Mouse (Mus musculus) left cerebral cortex, adult 18-20 months (tissue): Measurements from ENCODE around the gene Cyba. TPM values are rescaled to one million over a fixed set of nuclear protein-coding genes. Genes with fewer than 3 reads are reported as not detected.

Experiments
- microRNA-seq, 2 experiments: library from miRNA; unstranded; fragments of <30 nt; microRNA quantifications; one replicate each; pipeline ENCODE4 v1.2.0; 2021
- total RNA-seq, 2 experiments: library from RNA; stranded (reverse); gene quantifications; 2 replicates each; pipeline ENCODE4 v1.2.3; 2021

The Cyba gene
- total RNA-seq, 2 experiments from 2014 or later, result 7.9 to 8.7 TPM

Small RNA genes within 50 kb of the gene (microRNA-seq; reads per million reads assigned to microRNA genes)
- gene Gm24366, result 0 reads per million in 2 experiments

Other genes starting within 250 kb of the Cyba start
- 10 to 100 TPM; 35.6 to 37.5 TPM for gene Zfpm1, start 150.8 kb downstream of the Cyba start, total RNA-seq
- 1 to 10 TPM; 8.0 to 8.5 TPM for gene Trhr2, start 72.2 kb downstream of the Cyba start, total RNA-seq
- gene Zc3h18, start 56.3 kb downstream of the Cyba start, total RNA-seq, result 10 to 100 TPM; 41.2 to 42.4 TPM
- not detected for gene Il17c, start 10.9 kb downstream of the Cyba start, total RNA-seq
- gene Mvd, start 10.5 kb upstream of the Cyba start, total RNA-seq, result 10 to 100 TPM; 25.3 to 27.4 TPM
- under 1 TPM; 0.51 to 0.61 TPM for gene Snai3, start 27.8 kb upstream of the Cyba start, total RNA-seq
- gene Rnf166, start 43.1 kb upstream of the Cyba start, total RNA-seq, result 10 to 100 TPM; 37.7 to 50.0 TPM
- 10 to 100 TPM; 25.4 to 28.7 TPM for gene Ctu2, start 43.2 kb upstream of the Cyba start, total RNA-seq
- 1 to 10 TPM; 5.2 to 5.5 TPM for gene Piezo1, start 118.4 kb upstream of the Cyba start, total RNA-seq
- 1 to 10 TPM; 2.9 to 3.9 TPM for gene Cdt1, start 135.1 kb upstream of the Cyba start, total RNA-seq
- gene Aprt, start 144.0 kb upstream of the Cyba start, total RNA-seq, result 10 to 100 TPM; 48.4 to 52.0 TPM
- gene Galns, start 178.5 kb upstream of the Cyba start, total RNA-seq, result 1 to 10 TPM; 8.1 to 8.3 TPM
- gene Trappc2l, start 178.7 kb upstream of the Cyba start, total RNA-seq, result 10 to 100 TPM; 79.6 to 86.0 TPM
- gene Pabpn1l, start 189.8 kb upstream of the Cyba start, total RNA-seq, result not detected